Mouse (Mus musculus) kidney, postnatal 36 days (tissue): ENCODE results near the gene Tbcd.

Experiments
- DNase-seq, 2 experiments: peaks; one replicate each; pipeline ENCODE4 v3.0.0; 2021 to 2022; ENCODE audit warnings: mixed read lengths in 2 of 2

Gene Tbcd

GRCm38 (mm10) chr11:121451753-121452635 is at the start of gene Tbcd:
Gene Tbcd (plus strand): TSS chr11:121451949.
- peak; percentile 93 to 96 for DNase-seq

- no peak for DNase-seq
Observed at GRCm38 (mm10) chr11:121407366-121408155, 44.2 kb upstream of the Tbcd start.

- no peak for DNase-seq
Observed at GRCm38 (mm10) chr11:121414762-121415161, 37.0 kb upstream of the Tbcd start.

GRCm38 (mm10) chr11:121415351-121415750 is 36.4 kb upstream of the Tbcd start:
- DNase-seq, result peak in 1 of 2 experiments; percentile 18

- no peak for DNase-seq
Observed at GRCm38 (mm10) chr11:121417971-121418370, 33.8 kb upstream of the Tbcd start.

GRCm38 (mm10) chr11:121418932-121419331 is 32.8 kb upstream of the Tbcd start:
- no peak for DNase-seq

GRCm38 (mm10) chr11:121420379-121420778 is 31.4 kb upstream of the Tbcd start:
- no peak for DNase-seq

GRCm38 (mm10) chr11:121420830-121421552 is 30.8 kb upstream of the Tbcd start, which contains the start of gene Fn3krp:
Gene Fn3krp (plus strand): TSS chr11:121421401.
- DNase-seq, result peak; percentile 100

- peak in 1 of 2 experiments; percentile 64 for DNase-seq
Observed at GRCm38 (mm10) chr11:121421553-121422173, 30.1 kb upstream of the Tbcd start.

GRCm38 (mm10) chr11:121433397-121433796 is 18.4 kb upstream of the Tbcd start:
- no peak for DNase-seq

- DNase-seq, result peak; percentile 97 to 98
Observed at GRCm38 (mm10) chr11:121434156-121435155, 17.3 kb upstream of the Tbcd start, which contains the start of gene Fn3k. Gene Fn3k (plus strand): TSS chr11:121434913.

GRCm38 (mm10) chr11:121437236-121437635 is 14.5 kb upstream of the Tbcd start:
- DNase-seq, result no peak

GRCm38 (mm10) chr11:121439686-121440292 is 12.0 kb upstream of the Tbcd start:
- peak; percentile 52 to 77 for DNase-seq

GRCm38 (mm10) chr11:121441653-121442052 is 10.1 kb upstream of the Tbcd start:
- DNase-seq, result no peak

GRCm38 (mm10) chr11:121442076-121442475 is 9.7 kb upstream of the Tbcd start:
- DNase-seq, result no peak

GRCm38 (mm10) chr11:121451216-121451726 is 478 bp upstream of the Tbcd start:
- DNase-seq, result peak in 1 of 2 experiments; percentile 18

- DNase-seq, result no peak
Observed at GRCm38 (mm10) chr11:121457874-121458273, 6.1 kb downstream of the Tbcd start.

- peak; percentile 29 to 34 for DNase-seq
Observed at GRCm38 (mm10) chr11:121467408-121467807, 15.7 kb downstream of the Tbcd start.

- no peak for DNase-seq
Observed at GRCm38 (mm10) chr11:121474831-121475230, 23.1 kb downstream of the Tbcd start.
